Mouse (Mus musculus) hindbrain, embryonic 15.5 days (tissue): ENCODE data around the gene Pip5k1c. TPM values are rescaled to one million over a fixed set of nuclear protein-coding genes. Genes with fewer than 3 reads are reported as not detected.

ENCODE experiments used
- ATAC-seq: fragments of 200-750 bp; cut with Nextera tagmentation; 2 replicates; pipeline ENCODE4 v1.8.0; 2017; ENCODE audit warnings: low read depth, moderate number of reproducible peaks, moderate TSS enrichment; ENCODE audit not compliant: low FRiP score
- H3K27ac ChIP-seq: fragments of 300-500 bp; sonication (generic); replicated peaks from 2 replicates; pipeline ENCODE4 v1.5.1; 2015; ENCODE audit warnings: mild to moderate bottlenecking, inconsistent platforms
- H3K27me3 ChIP-seq: fragments of 300-500 bp; sonication (generic); 2 replicates; pipeline ENCODE4 v1.6.1; 2015; ENCODE audit warnings: control low read depth, inconsistent platforms
- H3K36me3 ChIP-seq: fragments of 300-500 bp; sonication (generic); 2 replicates; pipeline ENCODE4 v1.6.1; 2015; ENCODE audit warnings: control low read depth, inconsistent platforms
- H3K4me1 ChIP-seq: fragments of 300-500 bp; sonication (generic); replicated peaks from 2 replicates; pipeline ENCODE4 v1.6.1; 2015; ENCODE audit warnings: control low read depth, inconsistent platforms
- H3K4me2 ChIP-seq: fragments of 300-500 bp; sonication (generic); 2 replicates; pipeline ENCODE4 v1.6.1; 2015; ENCODE audit warnings: moderate library complexity, mild to moderate bottlenecking, inconsistent platforms
- H3K4me3 ChIP-seq: fragments of 300-500 bp; sonication (generic); 2 replicates; pipeline ENCODE4 v1.5.1; 2015; ENCODE audit warnings: mild to moderate bottlenecking, inconsistent platforms
- H3K9ac ChIP-seq: fragments of 300-500 bp; sonication (generic); 2 replicates; pipeline ENCODE4 v1.6.1; 2015; ENCODE audit warnings: inconsistent platforms
- H3K9me3 ChIP-seq: fragments of 300-500 bp; sonication (generic); 2 replicates; pipeline ENCODE4 v1.6.1; 2016; ENCODE audit warnings: control low read depth, inconsistent platforms
- WGBS: fragments of 180-500 bp; shearing (Covaris S2); methylation state at CpG from one replicate; pipeline ENCODE4 v1.1.7; 2015; 5-methylcytosine and 5-hydroxymethylcytosine counted together
- polyA plus RNA-seq: library from polyadenylated mRNA; unstranded; fragments of >200 nt; fragmentation: Nextera tagmentation; extraction: Ambion mirVana; gene quantifications from 2 replicates; pipeline ENCODE4 v1.2.1, GENCODE M21; 2015

Pip5k1c gene
- 130 and 151 TPM in 2 replicates for polyA plus RNA-seq

- peaks cover 41% of the 10 kb centered on the region for H3K4me1 ChIP-seq
- H3K9ac ChIP-seq: peak within 1 kb of the TSS; percentile 89
- under 1% methylated on average over 61 of the region's 80 CpGs for WGBS
- peak; percentile 95 for ATAC-seq
- H3K36me3 ChIP-seq: no peaks in the 10 kb centered on the region
- peak within 1 kb of the TSS; percentile 71 for H3K4me2 ChIP-seq
- H3K9me3 ChIP-seq: no peaks in the 10 kb centered on the region
- 0 out of 2 replicates have a peak, but pooled peaks cover 11% of the 10 kb centered on the region for H3K27me3 ChIP-seq
- peak within 1 kb of the TSS; percentile 92 for H3K27ac ChIP-seq
- H3K4me3 ChIP-seq: peak within 1 kb of the TSS; percentile 90
Measured at GRCm38 (mm10) chr10:81292554-81293333, at the start of gene Pip5k1c. Gene Pip5k1c, plus strand, starts transcription at chr10:81292963.

- 79% methylated on average over 4 of the region's 4 CpGs for WGBS
- Histone ChIP-seq H3K4me1 (peaks cover 7% of the 10 kb centered on the region; the same call in 1 of the 2 replicates), H3K27ac (no peak overlapping the region), H3K27me3 (peaks cover 11% of the 10 kb centered on the region), H3K36me3 (no peaks in the 10 kb centered on the region), H3K4me3 (no peak overlapping the region), H3K9me3 (no peaks in the 10 kb centered on the region), H3K9ac (no peak overlapping the region), H3K4me2 (peak overlapping the region; percentile 26; the same call in 1 of the 2 replicates)
- no peak for ATAC-seq
Measured at GRCm38 (mm10) chr10:81244146-81244545, 48.6 kb upstream of the Pip5k1c start.

- peak; percentile 64; the same call in 1 of the 2 replicates for ATAC-seq
- Histone ChIP-seq H3K27me3 (peaks cover 7% of the 10 kb centered on the region), H3K4me1 (peaks cover 7% of the 10 kb centered on the region; the same call in 1 of the 2 replicates), H3K9ac (no peak overlapping the region), H3K36me3 (no peaks in the 10 kb centered on the region), H3K9me3 (no peaks in the 10 kb centered on the region), H3K27ac (no peak overlapping the region), H3K4me2 (peak overlapping the region; percentile 26; the same call in 1 of the 2 replicates), H3K4me3 (no peak overlapping the region)
- 8% methylated on average over 17 of the region's 17 CpGs for WGBS
Measured at GRCm38 (mm10) chr10:81244595-81244994, 48.2 kb upstream of the Pip5k1c start.

- Histone ChIP-seq H3K9ac (no peak overlapping the region), H3K27me3 (peaks cover 1% of the 10 kb centered on the region; the same call in 1 of the 2 replicates), H3K27ac (no peak overlapping the region), H3K4me3 (no peak overlapping the region), H3K36me3 (no peaks in the 10 kb centered on the region), H3K4me2 (no peak overlapping the region), H3K9me3 (no peaks in the 10 kb centered on the region), H3K4me1 (peaks cover 7% of the 10 kb centered on the region; the same call in 1 of the 2 replicates)
- ATAC-seq: no peak
- WGBS: 89% methylated on average over 6 of the region's 6 CpGs
Measured at GRCm38 (mm10) chr10:81245166-81245565, 47.6 kb upstream of the Pip5k1c start.

- H3K27ac ChIP-seq: no peak overlapping the region
- H3K9me3 ChIP-seq: no peaks in the 10 kb centered on the region
- no peak overlapping the region for H3K9ac ChIP-seq
- H3K4me3 ChIP-seq: no peak overlapping the region
- peaks cover 12% of the 10 kb centered on the region for H3K27me3 ChIP-seq
- H3K4me1 ChIP-seq: peaks cover 17% of the 10 kb centered on the region
- WGBS: 100% methylated on average over 2 of the region's 2 CpGs
- ATAC-seq: no peak
- H3K4me2 ChIP-seq: no peak overlapping the region
- no peaks in the 10 kb centered on the region for H3K36me3 ChIP-seq
Measured at GRCm38 (mm10) chr10:81247804-81248203, 45.0 kb upstream of the Pip5k1c start.

- peaks cover 12% of the 10 kb centered on the region for H3K27me3 ChIP-seq
- WGBS: 87% methylated on average over 8 of the region's 8 CpGs
- peaks cover 24% of the 10 kb centered on the region for H3K4me1 ChIP-seq
- H3K27ac ChIP-seq: no peak overlapping the region
- ATAC-seq: no peak
- H3K9me3 ChIP-seq: no peaks in the 10 kb centered on the region
- no peak overlapping the region for H3K4me3 ChIP-seq
- no peak overlapping the region for H3K9ac ChIP-seq
- H3K36me3 ChIP-seq: no peaks in the 10 kb centered on the region
- no peak overlapping the region for H3K4me2 ChIP-seq
Measured at GRCm38 (mm10) chr10:81249442-81249841, 43.3 kb upstream of the Pip5k1c start.

GRCm38 (mm10) chr10:81252424-81253419, 40.0 kb upstream of the Pip5k1c start, which contains the start of gene Matk:
Gene Matk, plus strand, starts transcription at chr10:81252935.
- H3K36me3 ChIP-seq: no peaks in the 10 kb centered on the region
- peak within 1 kb of the TSS; percentile 78 for H3K27ac ChIP-seq
- H3K9me3 ChIP-seq: no peaks in the 10 kb centered on the region
- 6% methylated on average over 44 of the region's 44 CpGs for WGBS
- peak within 1 kb of the TSS; percentile 59 for H3K4me2 ChIP-seq
- ATAC-seq: peak; percentile 83
- peak within 1 kb of the TSS; percentile 43 for H3K9ac ChIP-seq
- H3K4me1 ChIP-seq: peaks cover 26% of the 10 kb centered on the region
- H3K27me3 ChIP-seq: peaks cover 22% of the 10 kb centered on the region
- H3K4me3 ChIP-seq: peak within 1 kb of the TSS; percentile 35

- ATAC-seq: no peak
- Histone ChIP-seq H3K4me2 (no peak overlapping the region), H3K27me3 (peaks cover 41% of the 10 kb centered on the region), H3K27ac (no peak overlapping the region), H3K36me3 (no peaks in the 10 kb centered on the region), H3K9ac (no peak overlapping the region), H3K9me3 (no peaks in the 10 kb centered on the region), H3K4me3 (no peak overlapping the region), H3K4me1 (peaks cover 44% of the 10 kb centered on the region)
- 67% methylated on average over 1 of the region's 1 CpGs for WGBS
Measured at GRCm38 (mm10) chr10:81254886-81255285, 37.9 kb upstream of the Pip5k1c start.

GRCm38 (mm10) chr10:81257158-81258039, 35.4 kb upstream of the Pip5k1c start:
- Histone ChIP-seq H3K4me2 (peak overlapping the region; percentile 91), H3K9me3 (no peaks in the 10 kb centered on the region), H3K9ac (peak overlapping the region; percentile 54), H3K4me1 (peaks cover 38% of the 10 kb centered on the region), H3K27me3 (peaks cover 30% of the 10 kb centered on the region), H3K4me3 (peak overlapping the region; percentile 55), H3K27ac (no peak overlapping the region), H3K36me3 (no peaks in the 10 kb centered on the region; the same call in 1 of the 2 replicates)
- 2% methylated on average over 62 of the region's 62 CpGs for WGBS
- no peak for ATAC-seq

GRCm38 (mm10) chr10:81259225-81259884, 33.4 kb upstream of the Pip5k1c start:
- Histone ChIP-seq H3K9ac (no peak overlapping the region), H3K27me3 (peaks cover 30% of the 10 kb centered on the region), H3K4me1 (peaks cover 27% of the 10 kb centered on the region), H3K27ac (no peak overlapping the region), H3K9me3 (no peaks in the 10 kb centered on the region), H3K4me3 (no peak overlapping the region), H3K36me3 (no peaks in the 10 kb centered on the region; the same call in 1 of the 2 replicates), H3K4me2 (0 out of 2 replicates have a peak overlapping the region, but pooled peaks have one; percentile 21)
- WGBS: 36% methylated on average over 21 of the region's 21 CpGs
- peak; percentile 5; the same call in 1 of the 2 replicates for ATAC-seq
